Mouse (Mus musculus) retina, embryonic 14.5 days (tissue): ENCODE results near the gene Dicer1.

Experiments used
- DNase-seq: peaks from one replicate; pipeline ENCODE4 v3.0.0-alpha.2; 2015; ENCODE audit warnings: low spot score

Dicer1 gene

DNA sequence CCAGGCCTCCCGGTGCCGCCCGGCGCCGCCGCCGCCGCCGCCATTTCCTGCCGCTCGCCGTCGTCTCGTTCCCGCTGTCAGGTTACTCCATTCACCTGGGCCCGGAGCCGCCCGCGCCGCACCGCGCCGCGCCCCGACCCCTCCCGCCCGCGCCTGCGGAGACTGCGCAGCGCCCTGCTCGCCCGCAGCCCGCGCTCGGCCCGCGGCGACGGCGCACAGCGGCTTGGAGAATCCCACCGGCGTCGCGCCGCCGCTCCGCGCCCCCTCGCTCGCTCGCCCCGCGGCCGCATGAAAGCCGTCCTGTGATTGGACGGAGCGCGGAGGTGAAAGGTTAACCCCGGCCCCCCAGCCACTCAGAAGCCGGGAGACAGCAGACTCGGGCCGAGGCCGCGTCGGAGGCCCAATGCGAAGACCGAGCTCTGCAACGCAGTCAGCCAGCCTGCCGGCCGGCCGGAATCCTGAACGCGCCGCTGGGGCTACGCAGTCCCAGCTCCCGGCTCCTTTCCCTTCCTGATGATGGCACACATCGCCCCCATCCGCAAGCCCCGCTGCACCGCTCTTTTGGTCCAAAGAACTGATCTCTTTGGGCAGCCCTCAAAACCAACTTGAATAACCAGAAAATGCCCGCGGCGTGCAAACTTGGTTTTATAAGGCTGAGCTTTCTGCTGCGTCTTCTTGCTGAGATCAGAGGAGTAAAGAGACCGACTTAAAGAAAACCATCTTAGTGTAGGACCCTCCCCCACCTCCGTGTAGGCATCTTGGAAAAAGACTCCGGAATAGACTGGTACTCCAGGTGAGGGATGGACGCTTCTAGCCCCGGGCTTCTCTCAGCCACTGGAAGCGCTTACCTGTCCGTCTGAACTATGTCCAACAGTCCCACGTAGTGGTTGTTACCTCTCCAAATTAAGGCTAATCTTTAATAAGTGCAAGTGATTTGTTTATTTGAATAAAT is at the start of gene Dicer1:
Gene Dicer1 (minus strand): TSS at position 139 of the 952 bp plus-strand sequence.
- peak; percentile 98 for DNase-seq

- DNase-seq: no peak
Observed at GRCm38 (mm10) chr12:104799365-104799764, 47.6 kb upstream of the Dicer1 start.

DNA sequence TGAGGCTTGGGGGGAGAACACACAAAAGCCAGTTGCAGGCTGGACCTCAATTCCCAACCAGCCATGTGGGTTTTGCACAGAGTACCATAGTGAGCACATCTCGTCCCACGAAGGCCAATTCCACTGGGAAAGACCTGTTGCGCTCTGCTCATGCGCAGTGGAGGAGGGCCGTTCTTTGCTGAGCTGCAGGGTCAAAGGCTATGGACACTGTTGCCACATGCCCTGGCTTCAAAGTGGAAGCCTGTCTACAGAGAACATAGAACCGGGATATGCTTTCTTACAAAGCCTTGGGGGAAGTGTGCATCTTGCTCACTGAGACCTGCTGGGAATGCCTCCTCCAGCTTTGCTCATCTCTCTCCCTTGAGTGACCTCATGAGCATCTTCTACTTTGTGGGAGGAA is 46.2 kb upstream of the Dicer1 start:
- DNase-seq: no peak

DNA sequence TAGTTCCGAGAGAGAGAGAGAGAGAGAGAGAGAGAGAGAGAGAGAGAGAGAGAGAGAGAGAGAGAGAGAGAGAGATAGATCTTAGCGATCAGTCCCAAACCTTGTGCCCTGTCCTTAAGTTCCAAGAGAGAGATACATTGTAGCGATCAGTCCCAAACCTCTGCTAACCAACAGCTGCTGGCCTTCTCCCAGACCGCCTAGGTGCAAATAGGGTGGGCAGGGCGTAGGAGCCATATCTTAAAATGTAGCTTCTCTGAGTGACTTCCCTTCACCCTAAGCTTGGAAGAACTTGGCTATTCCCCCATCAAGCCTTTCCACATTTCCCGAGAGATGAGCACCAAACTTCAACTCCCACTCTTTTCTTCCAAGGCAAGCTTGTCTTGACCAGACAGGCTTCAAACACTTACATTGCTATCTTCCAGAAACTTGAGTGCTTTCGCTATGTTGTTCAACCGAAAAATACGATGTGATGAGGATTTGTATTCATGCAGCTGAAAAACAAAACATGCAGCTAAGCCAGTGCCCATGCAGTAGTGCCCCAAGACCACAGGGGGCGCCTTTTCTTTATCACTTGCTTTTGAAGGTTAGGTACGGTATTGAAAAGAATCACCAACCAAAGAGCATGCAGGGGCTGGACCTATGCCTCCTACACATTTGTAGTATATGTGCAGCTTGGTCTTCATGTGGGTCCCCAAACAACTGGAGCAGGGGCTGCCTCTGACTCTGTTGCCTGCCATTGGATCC is 45.1 kb upstream of the Dicer1 start:
- DNase-seq: no peak

DNA sequence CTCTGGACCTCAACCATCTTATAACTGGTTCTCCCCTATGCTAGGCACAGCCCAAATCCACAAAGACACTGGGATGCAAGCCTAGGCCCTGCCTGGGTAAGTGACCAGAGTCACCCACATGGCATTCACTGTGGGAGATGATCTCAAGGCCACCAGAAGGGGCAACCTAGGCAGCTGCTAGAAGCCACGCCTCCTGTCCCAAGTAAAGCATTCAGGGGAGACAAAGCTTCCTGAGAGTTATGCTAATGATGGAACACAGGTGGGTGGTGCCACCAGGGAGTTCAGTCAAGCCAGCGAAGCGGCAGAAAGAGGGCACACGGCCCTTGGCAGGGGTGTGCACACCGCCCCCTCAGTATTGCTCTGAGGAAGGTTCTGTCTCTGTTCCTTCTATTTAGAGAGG is 43.2 kb upstream of the Dicer1 start:
- DNase-seq: no peak

DNA sequence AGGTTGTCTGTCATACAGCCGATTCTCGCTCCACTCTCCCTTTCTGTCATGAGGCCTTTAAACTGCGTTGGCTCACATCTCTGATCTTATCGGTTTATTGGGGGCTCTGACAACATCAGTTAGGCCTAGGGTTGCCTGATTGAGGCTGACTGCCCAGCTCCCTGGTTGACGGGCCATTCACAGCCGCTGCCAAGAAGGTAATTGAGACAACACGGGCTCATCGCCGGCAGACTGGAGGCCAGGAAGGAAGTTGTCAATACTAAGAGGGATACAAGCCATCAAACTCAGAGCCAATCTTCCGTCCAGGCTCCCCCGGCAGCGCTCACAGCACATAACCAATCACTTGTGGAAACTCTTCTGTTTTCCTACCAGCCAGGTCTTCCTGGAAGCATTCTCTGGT is 41.7 kb upstream of the Dicer1 start:
- peak; percentile 42 for DNase-seq

GRCm38 (mm10) chr12:104777603-104778002 is 25.9 kb upstream of the Dicer1 start:
- DNase-seq: no peak

- DNase-seq: peak; percentile 35
Observed at GRCm38 (mm10) chr12:104771941-104772340, 20.2 kb upstream of the Dicer1 start.

DNA sequence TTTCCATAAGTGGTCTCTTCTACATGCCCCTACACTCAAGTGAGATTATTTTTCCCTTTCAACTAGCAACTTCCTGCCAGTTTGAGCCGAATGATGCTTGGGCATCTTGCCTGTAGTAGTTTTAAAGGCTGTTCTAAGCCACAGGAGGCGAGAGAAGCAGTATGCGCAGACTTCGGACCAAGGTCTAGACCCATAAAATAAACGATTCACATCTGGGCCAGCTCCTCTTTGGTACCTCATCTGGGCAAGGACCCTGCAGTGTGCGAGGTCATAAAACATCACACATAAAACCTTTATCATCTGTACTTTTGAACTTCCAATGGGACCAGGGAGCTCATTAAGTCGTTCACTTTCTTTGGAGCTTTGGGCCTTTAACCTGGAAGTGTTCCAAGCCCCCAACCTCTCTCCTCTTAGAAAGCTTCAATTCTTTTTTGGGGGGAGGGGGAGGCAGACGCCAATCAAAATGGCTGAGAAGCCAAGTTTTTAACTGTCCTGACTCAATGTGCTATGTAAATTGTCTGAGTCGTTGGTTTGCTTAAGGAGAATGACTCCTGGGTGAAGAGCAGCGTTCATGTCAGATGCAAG is 17.5 kb upstream of the Dicer1 start:
- DNase-seq: no peak

- peak; percentile 47 for DNase-seq
Observed at GRCm38 (mm10) chr12:104767183-104767582, 15.4 kb upstream of the Dicer1 start.

DNA sequence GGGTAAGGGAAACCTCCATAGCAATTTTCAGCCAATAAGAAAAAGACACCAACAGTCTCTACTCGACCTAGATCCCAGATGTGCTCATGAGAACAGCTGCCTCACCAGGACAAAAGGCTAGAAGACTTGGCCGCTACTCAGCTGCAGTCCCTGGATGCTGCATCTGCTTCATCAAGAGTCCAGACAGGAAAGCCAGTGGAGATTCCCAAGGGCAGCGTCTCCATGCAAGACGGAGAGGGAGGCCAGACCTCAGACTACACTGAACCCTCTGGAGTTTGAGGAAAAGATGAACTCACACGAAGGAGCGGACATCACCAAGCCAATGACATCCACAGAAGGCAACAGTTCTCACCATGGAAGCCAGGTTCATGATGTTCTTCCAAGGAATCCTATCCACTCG is 14.0 kb upstream of the Dicer1 start:
- no peak for DNase-seq

DNA sequence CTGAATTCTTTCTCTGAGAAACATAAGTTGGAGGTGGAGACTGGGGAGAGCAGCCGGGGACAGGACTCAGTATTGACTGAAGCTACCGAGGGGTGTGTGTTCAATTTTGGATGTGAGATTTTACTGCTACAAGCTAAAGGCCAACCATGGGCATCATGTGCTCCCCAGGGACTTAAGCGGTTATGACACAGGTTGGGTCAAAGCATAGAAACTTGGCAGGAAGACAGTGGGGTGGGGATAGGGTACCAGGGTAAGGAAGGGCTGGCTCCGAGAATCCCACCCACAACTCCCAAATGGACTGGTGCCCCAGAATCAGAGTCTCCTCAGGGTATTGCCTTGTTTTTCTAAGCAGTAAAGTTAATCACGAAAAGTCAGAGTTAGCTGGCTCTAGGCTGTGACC is 13.4 kb upstream of the Dicer1 start:
- DNase-seq: no peak

- DNase-seq: no peak
Observed at GRCm38 (mm10) chr12:104763918-104764317, 12.2 kb upstream of the Dicer1 start.

GRCm38 (mm10) chr12:104761411-104761810 is 9.7 kb upstream of the Dicer1 start:
- no peak for DNase-seq

GRCm38 (mm10) chr12:104758066-104758465 is 6.3 kb upstream of the Dicer1 start:
- no peak for DNase-seq

- DNase-seq: no peak
Observed at GRCm38 (mm10) chr12:104753686-104754085, 1.9 kb upstream of the Dicer1 start.

DNA sequence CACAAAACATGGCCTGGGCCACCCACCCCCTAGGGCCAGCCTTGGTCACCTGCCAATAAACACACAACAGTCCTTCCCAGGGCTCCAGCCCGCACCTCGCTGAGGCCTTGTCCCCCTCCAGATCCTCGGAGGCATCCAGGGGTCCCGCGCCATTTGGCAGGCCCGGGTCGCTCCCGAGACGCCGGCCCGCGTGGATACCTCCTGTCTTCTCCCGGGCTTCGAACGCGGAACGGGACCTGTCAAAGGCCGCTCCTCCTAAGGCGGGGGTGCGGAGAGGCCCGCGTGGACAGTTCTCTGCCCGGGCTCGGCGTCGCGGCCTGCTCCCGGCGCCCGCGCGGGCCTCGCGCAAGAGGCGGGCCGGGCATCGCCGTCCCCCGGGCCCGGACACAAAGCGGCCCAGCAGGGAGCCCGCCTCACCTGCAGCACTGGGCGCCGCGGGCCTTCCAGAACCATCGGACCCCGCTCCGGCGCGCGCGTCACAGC is 380 bp downstream of the Dicer1 start:
- peak; percentile 39 for DNase-seq

- DNase-seq: no peak
Observed at GRCm38 (mm10) chr12:104748946-104749345, 2.8 kb downstream of the Dicer1 start.

DNA sequence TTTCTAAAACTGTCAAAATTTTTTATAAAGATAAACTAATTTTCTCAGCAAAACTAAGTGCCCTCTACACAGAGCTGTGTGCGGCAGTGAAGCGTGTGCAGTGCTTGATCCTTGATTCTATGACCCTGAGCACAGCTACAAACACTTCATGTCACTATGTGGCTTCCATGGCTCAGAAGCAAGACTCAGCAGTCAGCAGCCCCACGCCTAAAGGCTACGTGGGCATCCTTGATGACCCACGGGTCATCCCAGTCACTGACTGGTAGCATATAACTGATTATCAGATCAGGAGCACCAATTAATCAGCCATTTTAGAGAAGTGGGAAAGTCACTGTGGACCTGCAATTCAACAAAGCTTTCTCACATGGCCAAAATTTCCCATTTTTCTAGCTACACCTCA is 4.5 kb downstream of the Dicer1 start:
- no peak for DNase-seq

DNA sequence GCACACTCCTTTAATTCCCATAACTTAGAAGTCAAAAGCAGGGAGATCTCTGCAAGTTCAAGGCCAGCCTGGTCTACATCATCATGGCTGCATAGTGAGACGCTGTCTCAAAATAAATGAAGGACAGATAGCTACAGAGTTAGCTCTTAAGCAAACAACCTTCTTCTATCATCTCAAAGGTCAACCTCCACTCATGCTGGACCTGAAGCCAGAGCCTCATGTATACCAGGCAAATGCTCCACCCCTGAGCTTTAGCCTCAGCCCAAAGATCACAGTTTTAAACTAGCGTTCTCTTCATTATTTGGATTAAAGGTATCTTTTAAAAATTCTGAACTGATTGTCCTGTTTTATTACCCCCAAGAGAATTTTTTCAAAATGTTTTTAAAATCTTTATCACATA is 5.2 kb downstream of the Dicer1 start:
- no peak for DNase-seq

DNA sequence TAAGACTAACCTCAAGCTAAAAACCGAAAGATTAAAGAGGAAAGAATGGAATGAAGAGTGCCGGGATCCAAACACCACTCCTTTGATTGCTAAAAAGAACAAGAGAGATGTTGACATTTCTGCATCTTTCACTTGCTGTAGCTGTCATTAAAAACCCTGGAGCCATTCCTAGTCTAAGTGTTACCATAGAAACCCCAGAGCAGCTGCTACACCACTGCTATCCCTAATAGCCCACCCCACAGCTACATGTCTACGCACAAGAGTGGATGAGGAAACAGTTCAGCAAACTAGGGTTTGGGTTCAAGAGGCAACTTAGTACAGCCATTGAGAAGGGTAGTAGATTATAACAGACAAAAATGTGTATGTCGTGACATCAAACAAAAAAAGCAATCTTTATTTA is 8.1 kb downstream of the Dicer1 start:
- no peak for DNase-seq

DNA sequence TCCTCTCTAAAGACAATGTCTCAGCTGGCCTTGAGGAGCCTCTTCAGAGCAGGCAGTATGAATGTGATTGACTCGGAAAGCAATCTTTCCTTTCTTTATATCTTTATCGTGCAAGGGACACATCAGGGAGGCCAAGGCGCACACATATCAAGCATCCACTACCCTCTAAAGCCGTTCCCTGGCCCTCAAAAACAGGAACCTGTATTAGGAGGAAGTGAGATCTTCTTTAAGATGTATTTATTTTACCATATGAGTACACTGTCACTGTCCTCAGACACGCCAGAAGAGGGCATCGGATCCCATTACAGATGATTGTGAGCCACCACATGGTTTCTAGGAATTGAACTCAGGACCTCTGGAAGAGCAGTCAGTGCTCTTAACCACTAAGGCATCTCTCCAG is 9.5 kb downstream of the Dicer1 start:
- no peak for DNase-seq
